Comparison of ENCODE assay signal across 10 mouse cellular contexts in the genomic region with DNA sequence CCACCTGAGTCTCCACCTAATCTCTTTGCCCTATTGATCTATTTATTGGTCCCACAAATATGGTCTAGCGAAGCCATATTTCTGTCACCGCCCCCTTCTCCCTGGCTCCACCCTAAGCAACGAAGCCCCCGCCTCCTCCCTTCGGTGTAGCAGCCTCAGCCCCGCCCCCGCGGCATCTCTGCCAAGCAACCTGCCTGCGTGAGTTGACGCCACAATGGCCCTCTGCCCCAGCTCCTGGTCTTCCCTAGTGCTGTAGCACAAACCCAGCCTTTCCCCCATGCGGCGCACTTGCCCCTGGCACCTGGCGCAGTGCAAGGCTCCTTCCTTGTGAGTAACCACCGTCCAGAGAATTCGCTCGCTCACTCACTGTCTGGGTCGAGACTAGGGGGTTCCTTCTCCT. TPM values are rescaled to one million over a fixed set of nuclear protein-coding genes. Genes with fewer than 3 reads are reported as not detected.
DNase-seq lines count a peak whose midpoint lies in the region; ATAC-seq and TF ChIP-seq lines count a peak whose summit lies in the region.
"Had no signal": no experiment of that assay in that cellular context is flagged by ENCODE, and none has a peak within 500 bp of the region (broad histone marks: within the 10 kb centered on the region; RNA-seq: fewer than 3 reads in every experiment).

No protein-coding gene starts in this region.

- H3K4me3 ChIP-seq in lung, postnatal 0 days (ENCODE audit: low read depth, low read length): no peak overlapping the region
- H3K4me3 ChIP-seq in neural tube, embryonic 15.5 days (replicated peaks): no peak overlapping the region
- no peak overlapping the region for H3K4me3 ChIP-seq in heart, embryonic 12.5 days
- H3K4me3 ChIP-seq: hindbrain, embryonic 12.5 days had no signal

- H3K4me2 ChIP-seq in lung, postnatal 0 days (replicated peaks; ENCODE audit: low read depth, low read length): no peak overlapping the region
- 0 out of 2 replicates have a peak overlapping the region, but pooled peaks have one; percentile 15 for H3K4me2 ChIP-seq in neural tube, embryonic 15.5 days
- no peak overlapping the region; the same call in 1 of the 2 replicates for H3K4me2 ChIP-seq in heart, embryonic 12.5 days
- H3K4me2 ChIP-seq: hindbrain, embryonic 12.5 days had no signal

- TF ChIP-seq CTCF in lung, postnatal 0 days (IDR thresholded peaks at IDR 0.05): no peak

- H3K27me3 ChIP-seq in lung, postnatal 0 days (replicated peaks; ENCODE audit: insufficient read depth, low read length): peaks cover 13% of the 10 kb centered on the region
- no peaks in the 10 kb centered on the region for H3K27me3 ChIP-seq in neural tube, embryonic 15.5 days (replicated peaks)
- peaks cover 34% of the 10 kb centered on the region for H3K27me3 ChIP-seq in heart, embryonic 12.5 days (replicated peaks)

- H3K9me3 ChIP-seq in lung, postnatal 0 days (ENCODE audit: low read length): no peaks in the 10 kb centered on the region
- H3K9me3 ChIP-seq in neural tube, embryonic 15.5 days (replicated peaks): no peaks in the 10 kb centered on the region
- peaks cover 6% of the 10 kb centered on the region for H3K9me3 ChIP-seq in heart, embryonic 12.5 days (replicated peaks)

- H3K4me1 ChIP-seq in lung, postnatal 0 days (ENCODE audit: insufficient read depth, low read depth, low read length): 0 out of 2 replicates have a peak, but pooled peaks cover 2% of the 10 kb centered on the region
- H3K4me1 ChIP-seq in neural tube, embryonic 15.5 days: peaks cover 29% of the 10 kb centered on the region
- H3K4me1 ChIP-seq in heart, embryonic 12.5 days (replicated peaks): peaks cover 35% of the 10 kb centered on the region

- peak; percentile 52 to 63 for DNase-seq in adrenal gland, adult (ENCODE audit: inconsistent age in 2 of 2, low spot score in 1 of 2)
- DNase-seq in adrenal gland, postnatal 4 days (ENCODE audit: low spot score in 2 of 2): no peak
- DNase-seq in lung, postnatal 0 days (ENCODE audit: low spot score): peak; percentile 42
- no peak for DNase-seq in lung, postnatal 25 days (ENCODE audit: low spot score)
- DNase-seq in induced T-regulatory cell, adult 2 months (ENCODE audit: low read depth): peak; percentile 60
- DNase-seq in frontal cortex, postnatal 25 days (ENCODE audit: low spot score in 2 of 2): no peak

- 40% methylated on average over 17 of the region's 17 CpGs for WGBS in lung, postnatal 0 days
- WGBS in neural tube, embryonic 15.5 days: 30% methylated on average over 17 of the region's 17 CpGs
- 32% methylated on average over 17 of the region's 17 CpGs for WGBS in heart, embryonic 12.5 days

- H3K9ac ChIP-seq in lung, postnatal 0 days (replicated peaks; ENCODE audit: low read depth): no peak overlapping the region
- H3K9ac ChIP-seq in neural tube, embryonic 15.5 days (replicated peaks): no peak overlapping the region
- H3K9ac ChIP-seq in heart, embryonic 12.5 days: no peak overlapping the region
- H3K9ac ChIP-seq: hindbrain, embryonic 12.5 days; liver, embryonic 14.5 days had no signal

- TF ChIP-seq EP300 in lung, postnatal 0 days (IDR thresholded peaks at IDR 0.05): no peak

- peak; percentile 12; the same call in 1 of the 2 replicates for ATAC-seq in lung, postnatal 0 days
- no peak for ATAC-seq in neural tube, embryonic 15.5 days (ENCODE audit: low FRiP score)
- ATAC-seq in heart, embryonic 12.5 days (ENCODE audit: insufficient number of reproducible peaks, low FRiP score): no peak

- no peaks in the 10 kb centered on the region for H3K36me3 ChIP-seq in lung, postnatal 0 days (ENCODE audit: insufficient read depth, low read length)
- H3K36me3 ChIP-seq in neural tube, embryonic 15.5 days: no peaks in the 10 kb centered on the region
- H3K36me3 ChIP-seq in heart, embryonic 12.5 days: peaks cover 5% of the 10 kb centered on the region

- H3K27ac ChIP-seq in lung, postnatal 0 days (ENCODE audit: low read length): no peak overlapping the region
- H3K27ac ChIP-seq in neural tube, embryonic 15.5 days (replicated peaks): no peak overlapping the region
- no peak overlapping the region for H3K27ac ChIP-seq in heart, embryonic 12.5 days (ENCODE audit: poor library complexity, severe bottlenecking)
- H3K27ac ChIP-seq: hindbrain, embryonic 12.5 days; liver, embryonic 14.5 days had no signal

RNA-seq across cellular contexts. Expression of gene Hist3h2a, which starts 9.1 kb away (rescaled TPM):
- total RNA-seq in adrenal gland, postnatal 4 days (2021): 10 to 100 TPM; 47.6 to 64.4 TPM
- polyA plus RNA-seq in lung, postnatal 0 days (2015; fragmentation: Nextera tagmentation; extraction: Ambion mirVana): 21.6 and 28.6 TPM in 2 replicates
- polyA plus RNA-seq in neural tube, embryonic 15.5 days (2015; fragmentation: Nextera tagmentation; extraction: Ambion mirVana): 66.5 and 86.3 TPM in 2 replicates
- 26.5 and 28.4 TPM in 2 replicates for polyA plus RNA-seq in heart, embryonic 12.5 days (2016; fragmentation: Nextera tagmentation; extraction: Ambion mirVana)

RNA-seq across cellular contexts. Expression of gene Trim17, which starts 9.1 kb away (rescaled TPM):
- total RNA-seq in adrenal gland, postnatal 4 days (2021): under 1 TPM; 0.08 to 0.36 TPM
- 0.62 and 0.83 TPM in 2 replicates for polyA plus RNA-seq in lung, postnatal 0 days (2015; fragmentation: Nextera tagmentation; extraction: Ambion mirVana)
- 1.1 TPM in 2 replicates for polyA plus RNA-seq in neural tube, embryonic 15.5 days (2015; fragmentation: Nextera tagmentation; extraction: Ambion mirVana)
- polyA plus RNA-seq in heart, embryonic 12.5 days (2016; fragmentation: Nextera tagmentation; extraction: Ambion mirVana): 1.1 and 1.5 TPM in 2 replicates

RNA-seq across cellular contexts. Expression of gene Trim11, which starts 14.3 kb away (rescaled TPM):
- total RNA-seq in adrenal gland, postnatal 4 days (2021): 10 to 100 TPM; 34.1 to 34.8 TPM
- polyA plus RNA-seq in lung, postnatal 0 days (2015; fragmentation: Nextera tagmentation; extraction: Ambion mirVana): 19.1 and 20.2 TPM in 2 replicates
- 22.2 and 22.5 TPM in 2 replicates for polyA plus RNA-seq in neural tube, embryonic 15.5 days (2015; fragmentation: Nextera tagmentation; extraction: Ambion mirVana)
- polyA plus RNA-seq in heart, embryonic 12.5 days (2016; fragmentation: Nextera tagmentation; extraction: Ambion mirVana): 27.6 and 30.8 TPM in 2 replicates

RNA-seq across cellular contexts. Expression of gene Hist3h2ba, which starts 14.8 kb away (rescaled TPM):
- 10 to 100 TPM; 58.4 to 77.5 TPM for total RNA-seq in adrenal gland, postnatal 4 days (2021)
- 2.6 TPM in 2 replicates for polyA plus RNA-seq in lung, postnatal 0 days (2015; fragmentation: Nextera tagmentation; extraction: Ambion mirVana)
- polyA plus RNA-seq in neural tube, embryonic 15.5 days (2015; fragmentation: Nextera tagmentation; extraction: Ambion mirVana): 184 and 262 TPM in 2 replicates
- 8.5 and 11.6 TPM in 2 replicates for polyA plus RNA-seq in heart, embryonic 12.5 days (2016; fragmentation: Nextera tagmentation; extraction: Ambion mirVana)

RNA-seq across cellular contexts. Expression of gene Rnf187, which starts 24.8 kb away (rescaled TPM):
- total RNA-seq in adrenal gland, postnatal 4 days (2021): 100 to 1,000 TPM; 171 to 181 TPM
- 168 and 169 TPM in 2 replicates for polyA plus RNA-seq in lung, postnatal 0 days (2015; fragmentation: Nextera tagmentation; extraction: Ambion mirVana)
- polyA plus RNA-seq in neural tube, embryonic 15.5 days (2015; fragmentation: Nextera tagmentation; extraction: Ambion mirVana): 559 and 636 TPM in 2 replicates
- polyA plus RNA-seq in heart, embryonic 12.5 days (2016; fragmentation: Nextera tagmentation; extraction: Ambion mirVana): 208 and 213 TPM in 2 replicates

Comparison
In these comparisons a context has a peak if more than half of its experiments do, and no peak if none do; other contexts are left out.
1. DNase-seq: peak in adrenal gland, adult (2 of 2), lung, postnatal 0 days (single experiment) and induced T-regulatory cell, adult 2 months (single experiment); none in adrenal gland, postnatal 4 days (0 of 2), lung, postnatal 25 days (single experiment) and frontal cortex, postnatal 25 days (0 of 2).